Mouse (Mus musculus): ENCODE results near the gene Tagap.

- TF ChIP-seq POLR2A (IDR thresholded peaks at IDR 0.05; ENCODE audit: insufficient read length, low read depth): no peak
- TF ChIP-seq MYOG (IDR thresholded peaks at IDR 0.05; ENCODE audit: control insufficient read depth in 1 of 3, insufficient read depth in 1 of 3, insufficient read length in 2 of 3, low read depth in 2 of 3): no peak
- TF ChIP-seq SRF (IDR thresholded peaks at IDR 0.05; ENCODE audit: control insufficient read depth, insufficient read length, low read depth): no peak
- no peak for TF ChIP-seq TCF12 (IDR thresholded peaks at IDR 0.05; ENCODE audit: insufficient read depth, poor library complexity, severe bottlenecking)
- TF ChIP-seq POLR2AphosphoS2 (IDR thresholded peaks at IDR 0.05; ENCODE audit: insufficient read length, low read depth): no peak
- TF ChIP-seq MAX (IDR thresholded peaks at IDR 0.05; ENCODE audit: low read depth): no peak
- no peak for TF ChIP-seq USF1 (IDR thresholded peaks at IDR 0.05; ENCODE audit: low read depth)
These were observed 29.7 kb upstream of the Tagap start for GRCm38 (mm10) chr17:7896047-7896635.

All from myocyte (in vitro differentiated cells).